Mouse (Mus musculus) kidney, postnatal 14 days (tissue): ENCODE measurements around the gene B4galnt1.
A peak's percentile ranks its signal among the peaks of the same experiment; 100 is the strongest.
"Not testable (repeated sequence)": the region's sequence is repeated elsewhere in the genome, so short reads cannot be mapped to it uniquely, and the experiment has no call there.

ENCODE experiments used
- DNase-seq: peaks from one replicate; pipeline ENCODE4 v3.0.0; 2022; ENCODE audit warnings: mixed read lengths

B4galnt1 gene

DNA sequence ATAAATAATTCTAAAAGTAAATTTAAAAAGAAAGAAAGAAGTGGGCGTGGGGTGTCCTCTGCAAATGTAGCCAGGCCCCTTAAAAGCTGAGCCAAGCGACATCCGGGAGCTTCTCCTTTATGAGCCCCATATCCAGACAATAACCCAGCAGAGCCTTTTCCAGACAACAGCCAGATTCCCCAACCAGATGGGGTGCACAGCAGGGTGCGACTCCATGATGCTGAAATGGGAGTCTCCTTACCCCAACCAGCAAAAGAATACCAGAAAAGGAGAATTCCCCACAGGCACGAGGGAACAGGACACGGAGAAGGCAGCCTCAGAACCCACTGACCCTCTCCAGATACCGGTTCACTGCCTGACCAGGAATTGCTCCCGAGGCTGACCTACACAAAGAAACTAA is 21.8 kb upstream of the B4galnt1 start:
- no peak for DNase-seq

- DNase-seq: no peak
These were observed 20.5 kb upstream of the B4galnt1 start for GRCm38 (mm10) chr10:127144536-127144935.

DNA sequence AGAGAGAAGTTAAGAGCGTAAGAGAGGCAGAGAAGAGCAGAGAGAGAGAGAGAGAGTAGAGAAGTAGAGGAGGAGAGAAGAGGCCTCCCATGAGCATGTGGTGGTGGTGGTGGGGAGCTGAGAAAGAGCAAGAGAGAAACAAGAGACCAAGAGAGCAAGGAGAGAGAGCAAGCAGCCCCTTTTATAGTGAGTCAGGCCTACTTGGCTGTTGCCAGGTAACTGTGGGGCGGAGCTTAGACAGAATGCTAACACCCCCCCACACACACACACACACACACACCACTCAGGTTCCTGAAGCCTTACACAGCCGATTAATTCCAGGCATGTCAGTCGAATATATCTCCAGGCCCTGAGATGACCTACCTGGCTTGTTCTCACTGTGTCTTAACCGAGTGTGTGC is 19.7 kb upstream of the B4galnt1 start:
- DNase-seq: no peak

- peak; percentile 32 for DNase-seq
These were observed 17.9 kb upstream of the B4galnt1 start for GRCm38 (mm10) chr10:127147135-127147534.

GRCm38 (mm10) chr10:127150471-127150872 is 14.6 kb upstream of the B4galnt1 start:
- peak; percentile 70 for DNase-seq

DNA sequence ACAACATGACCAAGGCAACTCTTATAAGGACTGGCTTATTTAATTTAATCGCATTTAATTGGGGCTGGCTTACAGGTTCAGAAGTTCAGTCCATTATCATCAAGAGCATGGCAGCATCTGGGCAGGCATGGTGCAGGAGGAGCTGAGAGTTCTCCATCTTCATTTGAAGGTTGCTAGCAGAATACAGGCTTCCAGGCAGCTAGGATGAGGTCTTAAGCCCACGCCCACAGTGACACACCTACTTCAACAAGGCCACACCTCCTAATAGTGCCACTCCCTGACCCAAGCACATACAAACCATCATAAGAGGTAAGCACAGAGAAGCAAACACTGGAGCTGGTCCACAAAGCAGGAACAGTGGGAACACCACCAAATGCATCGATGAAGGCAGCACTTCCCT is 13.8 kb upstream of the B4galnt1 start:
- DNase-seq: not testable (repeated sequence)

DNA sequence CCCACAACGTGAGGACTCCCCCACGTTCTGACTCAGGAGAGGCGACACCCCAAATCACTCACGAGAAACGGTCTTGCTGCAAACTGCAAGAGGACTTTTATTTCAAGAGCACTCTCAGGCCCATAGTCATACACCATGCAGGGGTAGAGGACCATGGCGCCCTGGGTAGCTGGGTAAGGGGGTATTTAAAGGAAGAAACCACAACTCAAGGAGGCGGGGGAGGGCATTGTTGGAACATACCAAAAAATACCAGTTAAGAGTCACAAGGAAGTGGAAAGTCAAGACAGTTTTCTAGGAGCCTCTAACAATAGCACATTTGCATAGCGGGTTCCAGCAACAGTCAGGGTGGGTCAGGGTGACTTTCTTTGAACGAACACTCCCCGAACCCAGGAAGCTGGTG is 12.5 kb upstream of the B4galnt1 start:
- not testable (repeated sequence) for DNase-seq

DNA sequence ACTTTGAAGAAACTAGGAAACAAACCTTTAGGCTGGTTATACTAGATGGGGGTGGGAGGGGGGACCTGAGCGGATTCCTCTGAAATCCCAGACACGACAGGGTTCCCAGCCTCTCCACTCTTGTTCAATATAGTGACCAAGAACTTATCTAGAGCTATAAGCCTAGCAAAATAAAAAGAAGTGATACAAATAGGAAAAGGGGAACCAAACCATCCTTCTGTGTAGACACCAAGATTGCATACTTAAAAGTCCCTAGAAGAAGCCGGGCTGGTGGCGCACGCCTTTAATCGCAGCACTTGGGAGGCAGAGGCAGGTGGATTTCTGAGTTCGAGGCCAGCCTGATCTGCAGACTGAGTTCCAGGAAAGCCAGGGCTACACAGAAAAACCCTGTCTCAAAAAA is 11.7 kb upstream of the B4galnt1 start:
- DNase-seq: no peak

DNA sequence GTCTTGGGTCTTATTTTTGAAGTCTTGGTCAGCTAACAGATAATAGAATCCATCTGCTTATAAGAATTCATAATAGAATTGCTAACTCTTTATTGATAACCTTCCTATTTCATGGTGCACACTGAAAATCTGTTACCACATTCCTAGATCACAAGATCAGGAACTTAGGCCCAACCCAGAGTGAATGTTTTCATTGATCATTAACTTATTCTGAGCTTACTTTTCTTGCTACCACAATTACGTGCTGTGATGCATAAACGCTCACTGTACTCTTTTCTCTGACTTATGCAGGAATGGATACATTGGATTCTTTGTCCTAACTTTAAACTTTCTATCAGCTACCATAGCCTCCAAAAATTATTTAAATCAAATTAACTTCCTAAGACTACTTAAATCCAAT is 10.8 kb upstream of the B4galnt1 start:
- peak; percentile 22 for DNase-seq

DNA sequence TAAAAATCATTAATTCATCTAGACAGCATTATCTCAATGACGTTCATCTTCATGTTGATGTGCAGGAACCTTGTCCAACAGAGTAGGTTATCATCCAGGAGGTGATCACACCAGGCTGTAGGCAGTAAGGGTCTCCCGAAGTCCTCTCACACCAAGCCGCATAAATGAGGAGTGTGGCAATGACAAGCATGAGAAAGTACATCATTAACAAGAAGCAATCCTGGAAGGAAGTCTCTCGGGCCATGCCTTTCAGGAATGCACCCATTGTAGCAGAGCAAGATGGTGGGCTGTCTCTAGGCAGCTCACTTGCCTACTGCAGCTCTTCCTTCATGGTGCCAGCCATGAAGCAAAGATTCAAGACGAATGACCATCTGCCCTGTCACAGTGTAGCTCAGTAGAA is 10.4 kb upstream of the B4galnt1 start:
- DNase-seq: no peak

- DNase-seq: no peak
These were observed 8.9 kb upstream of the B4galnt1 start for GRCm38 (mm10) chr10:127156089-127156488.

DNA sequence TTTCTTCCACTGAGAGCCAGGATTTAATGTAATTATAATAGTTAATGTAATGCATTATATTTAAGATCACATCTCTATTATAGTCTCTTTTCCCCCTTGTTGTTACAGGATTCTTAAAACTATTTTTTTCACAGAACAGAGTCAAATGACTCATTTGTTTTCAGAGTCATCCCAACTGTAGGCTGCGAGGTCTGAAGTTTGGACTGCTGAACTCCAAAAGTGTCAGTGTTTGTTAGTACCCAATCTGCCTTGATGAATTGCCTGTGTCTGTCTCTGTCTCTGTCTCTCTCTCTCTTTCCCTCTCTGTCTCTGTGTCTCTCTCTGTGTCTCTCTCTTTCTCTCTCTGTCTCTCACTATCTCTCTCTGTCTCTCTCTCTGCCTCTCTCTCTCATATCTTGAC is 8.5 kb upstream of the B4galnt1 start:
- DNase-seq: no peak

GRCm38 (mm10) chr10:127158471-127158870 is 6.6 kb upstream of the B4galnt1 start:
- no peak for DNase-seq

DNA sequence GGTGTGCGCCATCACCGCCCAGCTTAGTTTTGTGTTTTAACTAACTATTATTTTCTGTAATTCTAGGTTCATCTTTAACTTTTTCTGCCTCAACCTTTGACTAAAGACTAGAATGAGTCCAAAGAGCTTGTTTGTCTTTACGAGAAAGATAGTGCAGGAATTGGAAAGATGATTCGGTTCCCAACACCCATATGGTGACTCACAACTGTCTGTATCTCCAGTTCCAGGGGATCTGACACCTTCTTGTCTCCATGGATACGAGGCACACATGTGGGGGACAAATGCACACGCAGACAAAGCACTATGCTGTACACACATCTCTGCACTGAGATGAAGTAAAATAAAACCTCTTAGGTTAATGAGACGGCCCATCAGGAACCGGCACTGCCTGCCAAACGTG is 4.9 kb upstream of the B4galnt1 start:
- no peak for DNase-seq

GRCm38 (mm10) chr10:127160728-127161127 is 4.3 kb upstream of the B4galnt1 start:
- no peak for DNase-seq

DNA sequence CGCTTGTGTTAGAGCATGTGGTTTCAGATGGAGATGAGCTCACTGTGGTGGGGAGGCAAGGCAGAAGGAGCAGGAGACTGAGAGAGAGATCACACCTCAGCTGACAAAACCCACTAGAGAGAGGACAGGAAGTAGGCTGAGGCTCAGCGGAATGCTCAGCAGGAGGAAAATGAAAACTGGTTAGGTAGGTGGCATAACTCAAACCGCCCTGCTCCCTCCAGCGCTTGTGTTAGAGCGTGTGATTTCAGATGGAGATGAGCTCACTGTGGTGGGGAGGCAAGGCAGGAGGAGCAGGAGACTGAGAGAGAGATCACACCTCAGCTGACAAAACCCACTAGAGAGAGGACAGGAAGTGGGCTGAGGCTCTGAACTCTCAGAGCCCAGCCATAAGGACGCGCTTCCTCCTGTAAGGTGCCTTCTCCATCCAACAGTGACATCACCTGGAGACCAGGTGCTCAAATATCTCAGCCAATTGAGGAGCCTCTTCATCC is 2.2 kb upstream of the B4galnt1 start:
- DNase-seq: not testable (repeated sequence)

GRCm38 (mm10) chr10:127164190-127164589 is 835 bp upstream of the B4galnt1 start:
- DNase-seq: no peak

DNA sequence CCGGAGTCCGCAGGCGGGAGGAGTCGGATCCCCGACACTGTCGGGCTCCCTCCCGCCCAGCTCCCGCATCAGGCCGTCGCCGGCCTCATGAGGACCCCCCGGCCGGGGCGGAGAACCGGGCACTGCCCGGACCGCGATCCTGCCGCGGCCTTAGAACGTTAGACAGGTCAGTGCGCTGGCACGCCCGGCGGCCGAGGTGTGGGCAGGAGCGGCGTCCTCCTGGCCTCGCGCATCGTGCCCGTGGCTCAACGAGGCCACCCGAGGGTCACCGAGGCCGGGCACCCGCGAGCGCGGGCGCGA is 279 bp downstream of the B4galnt1 start:
- DNase-seq: no peak

GRCm38 (mm10) chr10:127165654-127166403 is 804 bp downstream of the B4galnt1 start:
- no peak for DNase-seq

DNA sequence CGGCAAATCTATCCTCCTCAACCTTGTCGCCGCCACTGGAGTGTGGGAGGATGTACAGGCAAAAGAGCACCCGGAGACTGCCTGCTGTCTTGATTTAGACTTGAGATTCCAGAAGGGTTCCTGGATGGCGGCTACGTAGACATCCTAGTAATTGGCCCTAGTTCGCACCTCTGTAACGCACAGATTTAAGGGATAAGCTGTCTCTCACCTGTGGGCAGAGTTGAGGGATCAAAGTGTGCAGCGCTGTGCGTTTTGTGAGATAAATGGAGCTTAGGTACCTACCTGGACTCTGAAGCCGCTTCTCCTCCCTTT is 1.3 kb downstream of the B4galnt1 start:
- no peak for DNase-seq

- no peak for DNase-seq
These were observed 2.0 kb downstream of the B4galnt1 start for GRCm38 (mm10) chr10:127166771-127167613.

- no peak for DNase-seq
These were observed 2.7 kb downstream of the B4galnt1 start for GRCm38 (mm10) chr10:127167614-127168192.

- no peak for DNase-seq
These were observed 5.0 kb downstream of the B4galnt1 start for GRCm38 (mm10) chr10:127170002-127170401.

DNA sequence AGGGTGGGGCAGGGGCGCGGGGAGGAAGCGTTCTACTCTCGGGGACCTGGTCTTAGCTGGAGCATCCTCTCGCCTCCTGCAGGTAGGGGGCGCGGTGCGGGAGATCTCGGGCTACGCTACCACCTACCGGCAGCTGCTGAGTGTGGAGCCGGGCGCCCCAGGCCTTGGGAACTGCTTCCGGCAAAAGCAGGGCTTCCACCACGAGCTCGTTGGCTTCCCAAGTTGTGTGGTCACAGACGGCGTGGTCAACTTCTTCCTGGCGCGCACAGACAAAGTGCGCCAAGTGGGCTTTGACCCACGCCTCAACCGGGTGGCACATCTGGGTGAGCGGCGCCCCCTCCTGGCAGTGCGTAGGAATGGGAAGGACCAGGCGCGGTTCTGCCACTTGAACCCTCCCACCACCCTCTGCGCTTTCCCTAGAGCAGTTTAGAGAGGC is 5.8 kb downstream of the B4galnt1 start:
- peak; percentile 83 for DNase-seq
